Mouse (Mus musculus): ENCODE data around the gene Serpina9. TPM values are rescaled to one million over a fixed set of nuclear protein-coding genes. Genes with fewer than 3 reads are reported as not detected.

The Serpina9 gene
- polyA plus RNA-seq, 1 experiment: not detected

GRCm38 (mm10) chr12:104000594-104000993 is 13.0 kb downstream of the Serpina9 start:
- no peak overlapping the region for H3K4me3 ChIP-seq (replicated peaks; ENCODE audit: control insufficient read depth, low read depth, low read length)
- H3K27ac ChIP-seq (ENCODE audit: control insufficient read depth, insufficient read depth, low read depth, low read length, poor library complexity): no peak overlapping the region
- 64% methylated on average over 3 of the region's 3 CpGs for WGBS
- H3K4me1 ChIP-seq (ENCODE audit: control insufficient read depth, insufficient read depth, low read length): no peaks in the 10 kb centered on the region
- no peak for TF ChIP-seq POLR2A (IDR thresholded peaks at IDR 0.05; ENCODE audit: borderline replicate concordance, control insufficient read depth, low read depth, low read length)
- TF ChIP-seq CTCF (IDR thresholded peaks at IDR 0.05; ENCODE audit: control insufficient read depth, insufficient read depth, low read length): no peak

- 82% methylated on average over 8 of the region's 8 CpGs for WGBS
- Histone ChIP-seq H3K4me1 (ENCODE audit: control insufficient read depth, insufficient read depth, low read length) (no peaks in the 10 kb centered on the region), H3K4me3 (replicated peaks; ENCODE audit: control insufficient read depth, low read depth, low read length) (no peak overlapping the region), H3K27ac (ENCODE audit: control insufficient read depth, insufficient read depth, low read depth, low read length, poor library complexity) (no peak overlapping the region)
- TF ChIP-seq POLR2A (IDR thresholded peaks at IDR 0.05; ENCODE audit: borderline replicate concordance, control insufficient read depth, low read depth, low read length) (no peak), CTCF (IDR thresholded peaks at IDR 0.05; ENCODE audit: control insufficient read depth, insufficient read depth, low read length) (no peak)
Observed at GRCm38 (mm10) chr12:103999611-104000010, 13.9 kb downstream of the Serpina9 start.

- Histone ChIP-seq H3K4me1 (ENCODE audit: control insufficient read depth, insufficient read depth, low read length) (peaks cover 2% of the 10 kb centered on the region; the same call in 1 of the 2 replicates), H3K4me3 (replicated peaks; ENCODE audit: control insufficient read depth, low read depth, low read length) (no peak overlapping the region), H3K27ac (ENCODE audit: control insufficient read depth, insufficient read depth, low read depth, low read length, poor library complexity) (no peak overlapping the region)
- 74% methylated on average over 2 of the region's 2 CpGs for WGBS
- TF ChIP-seq CTCF (IDR thresholded peaks at IDR 0.05; ENCODE audit: control insufficient read depth, insufficient read depth, low read length): no peak
- TF ChIP-seq POLR2A (IDR thresholded peaks at IDR 0.05; ENCODE audit: borderline replicate concordance, control insufficient read depth, low read depth, low read length): no peak
Observed at GRCm38 (mm10) chr12:103996513-103996912, 17.0 kb downstream of the Serpina9 start.

- H3K4me3 ChIP-seq (replicated peaks; ENCODE audit: control insufficient read depth, low read depth, low read length): no peak overlapping the region
- TF ChIP-seq CTCF (IDR thresholded peaks at IDR 0.05; ENCODE audit: control insufficient read depth, insufficient read depth, low read length) (peak; percentile 79), POLR2A (IDR thresholded peaks at IDR 0.05; ENCODE audit: borderline replicate concordance, control insufficient read depth, low read depth, low read length) (no peak)
- H3K4me1 ChIP-seq (ENCODE audit: control insufficient read depth, insufficient read depth, low read length): peaks cover 2% of the 10 kb centered on the region; the same call in 1 of the 2 replicates
- 37% methylated on average over 5 of the region's 5 CpGs for WGBS
- no peak overlapping the region for H3K27ac ChIP-seq (ENCODE audit: control insufficient read depth, insufficient read depth, low read depth, low read length, poor library complexity)
Observed at GRCm38 (mm10) chr12:103995292-103996072, 18.1 kb downstream of the Serpina9 start.

- peaks cover 4% of the 10 kb centered on the region; the same call in 1 of the 2 replicates for H3K4me1 ChIP-seq (ENCODE audit: control insufficient read depth, insufficient read depth, low read length)
- peak overlapping the region; percentile 64 for H3K27ac ChIP-seq (ENCODE audit: control insufficient read depth, insufficient read depth, low read depth, low read length, poor library complexity)
- TF ChIP-seq POLR2A (IDR thresholded peaks at IDR 0.05; ENCODE audit: borderline replicate concordance, control insufficient read depth, low read depth, low read length) (no peak), CTCF (IDR thresholded peaks at IDR 0.05; ENCODE audit: control insufficient read depth, insufficient read depth, low read length) (no peak)
- no peak overlapping the region for H3K4me3 ChIP-seq (replicated peaks; ENCODE audit: control insufficient read depth, low read depth, low read length)
- 23% methylated on average over 7 of the region's 7 CpGs for WGBS
Observed at GRCm38 (mm10) chr12:103992945-103993344, 20.6 kb downstream of the Serpina9 start.

- peak within 1 kb of the TSS; percentile 74 for H3K27ac ChIP-seq (ENCODE audit: control insufficient read depth, insufficient read depth, low read depth, low read length, poor library complexity)
- 71% methylated on average over 6 of the region's 6 CpGs for WGBS
- TF ChIP-seq POLR2A (IDR thresholded peaks at IDR 0.05; ENCODE audit: borderline replicate concordance, control insufficient read depth, low read depth, low read length) (no peak), CTCF (IDR thresholded peaks at IDR 0.05; ENCODE audit: control insufficient read depth, insufficient read depth, low read length) (no peak)
- H3K4me1 ChIP-seq (ENCODE audit: control insufficient read depth, insufficient read depth, low read length): peaks cover 6% of the 10 kb centered on the region
- no peak within 1 kb of the TSS for H3K4me3 ChIP-seq (replicated peaks; ENCODE audit: control insufficient read depth, low read depth, low read length)
Observed at GRCm38 (mm10) chr12:103989857-103990256, 23.7 kb downstream of the Serpina9 start, which contains the start of gene Serpina11. TSS of gene Serpina11 (minus strand) at chr12:103989957.

GRCm38 (mm10) chr12:103989514-103989767 is 24.1 kb downstream of the Serpina9 start:
- H3K4me1 ChIP-seq (ENCODE audit: control insufficient read depth, insufficient read depth, low read length): peaks cover 6% of the 10 kb centered on the region
- no peak for TF ChIP-seq POLR2A (IDR thresholded peaks at IDR 0.05; ENCODE audit: borderline replicate concordance, control insufficient read depth, low read depth, low read length)
- no peak for TF ChIP-seq CTCF (IDR thresholded peaks at IDR 0.05; ENCODE audit: control insufficient read depth, insufficient read depth, low read length)
- no peak overlapping the region for H3K4me3 ChIP-seq (replicated peaks; ENCODE audit: control insufficient read depth, low read depth, low read length)
- H3K27ac ChIP-seq (ENCODE audit: control insufficient read depth, insufficient read depth, low read depth, low read length, poor library complexity): peak overlapping the region; percentile 74
- 68% methylated on average over 2 of the region's 2 CpGs for WGBS

GRCm38 (mm10) chr12:103988754-103989513 is 24.6 kb downstream of the Serpina9 start:
- Histone ChIP-seq H3K4me1 (ENCODE audit: control insufficient read depth, insufficient read depth, low read length) (peaks cover 6% of the 10 kb centered on the region), H3K27ac (ENCODE audit: control insufficient read depth, insufficient read depth, low read depth, low read length, poor library complexity) (peak overlapping the region; percentile 74), H3K4me3 (replicated peaks; ENCODE audit: control insufficient read depth, low read depth, low read length) (no peak overlapping the region)
- TF ChIP-seq POLR2A (IDR thresholded peaks at IDR 0.05; ENCODE audit: borderline replicate concordance, control insufficient read depth, low read depth, low read length): no peak
- TF ChIP-seq CTCF (IDR thresholded peaks at IDR 0.05; ENCODE audit: control insufficient read depth, insufficient read depth, low read length): peak; percentile 38; the same call in 1 of the 2 replicates
- WGBS: 30% methylated on average over 14 of the region's 14 CpGs

Measured in bone marrow, adult 2 months (tissue).